Mouse (Mus musculus) retina, adult 2 months (tissue): ENCODE measurements at regions not wholly inside any gene's neighbourhood (a gene's known extent, or its start where the extent isn't known, plus 50 kb on each side); places are given as distances from the start of the nearest gene placed in this dataset.

ENCODE experiments used
- DNase-seq: peaks from one replicate; pipeline ENCODE4 v3.0.0-alpha.2; 2012; ENCODE audit warnings: low read depth, low spot score

DNA sequence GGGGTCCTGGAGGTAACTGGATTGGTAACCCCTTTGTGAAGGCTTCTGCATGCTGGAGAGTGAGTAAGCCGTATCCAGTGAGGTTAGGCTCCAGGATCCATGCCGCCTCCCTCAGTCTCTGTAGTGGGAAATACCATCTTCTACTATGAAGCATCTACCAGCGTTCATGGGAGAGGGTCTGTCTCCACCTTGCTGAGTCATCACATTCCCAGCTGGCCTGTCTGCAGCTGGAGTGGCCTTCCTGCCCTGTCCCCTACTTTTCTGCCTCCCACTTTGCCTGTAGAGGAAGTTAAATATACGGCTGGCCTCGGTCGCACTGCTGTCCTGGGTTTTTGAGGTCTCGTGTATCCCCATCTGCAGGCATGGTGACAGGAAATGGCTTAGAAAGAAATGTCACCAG is 78.0 kb upstream of the Sec14l1 start:
- no peak for DNase-seq

DNA sequence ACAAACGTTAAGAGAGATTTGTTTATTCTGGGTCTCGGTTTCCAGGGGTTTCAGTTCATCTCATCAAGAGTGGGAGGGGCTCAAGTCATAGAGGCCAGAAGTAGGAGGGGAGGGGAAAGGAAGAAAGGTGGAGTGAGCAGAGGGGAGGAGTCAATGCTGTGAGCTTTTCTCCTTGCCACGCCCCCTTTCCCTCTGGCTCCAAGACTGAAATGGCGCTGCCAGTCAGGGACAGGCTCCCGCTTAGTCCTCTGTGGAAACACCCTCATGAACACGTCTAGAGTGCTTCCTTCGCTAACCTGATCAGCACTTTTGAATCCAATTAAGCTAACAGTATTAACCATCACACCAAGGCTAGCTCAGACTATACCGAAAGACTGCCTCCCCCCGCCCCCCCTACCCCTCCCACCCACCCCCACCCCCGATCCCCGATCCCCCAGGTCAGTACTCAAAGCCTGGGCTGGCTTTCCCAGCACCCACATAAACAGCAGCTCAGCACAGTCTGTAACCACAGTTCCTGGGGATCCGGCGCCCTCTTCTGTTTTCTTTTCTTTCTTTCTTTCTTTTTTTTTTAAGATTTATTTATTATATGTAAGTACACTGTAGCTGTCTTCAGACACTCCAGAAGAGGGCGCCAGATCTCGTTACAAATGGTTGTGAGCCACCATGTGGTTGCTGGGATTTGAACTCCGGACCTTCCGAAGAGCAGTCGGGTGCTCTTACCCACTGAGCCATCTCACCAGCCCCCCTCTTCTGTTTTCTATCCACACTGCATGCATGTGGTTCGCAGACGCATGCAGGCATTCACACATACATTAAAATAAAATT is 76.5 kb upstream of the Sec14l1 start:
- DNase-seq, result no peak

DNA sequence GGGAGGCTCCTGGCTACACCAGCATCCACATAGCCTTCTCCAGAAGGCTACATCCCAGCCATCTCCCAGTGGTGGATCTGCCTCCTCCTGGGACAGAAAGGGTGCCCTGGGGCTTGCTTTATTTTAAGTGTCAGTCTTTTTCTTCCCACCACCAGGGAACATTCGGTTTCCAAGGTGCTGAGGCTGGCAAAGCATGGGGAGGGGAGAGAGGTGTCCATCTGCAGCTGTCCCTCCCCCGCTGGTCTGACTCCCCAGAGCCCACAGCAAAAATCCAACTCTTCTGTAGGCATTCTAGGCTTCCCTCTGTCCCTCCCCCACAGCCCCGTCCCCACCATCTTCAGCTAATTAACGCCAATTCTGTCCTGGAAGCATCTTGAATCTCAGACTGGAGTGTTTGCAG is 74.1 kb upstream of the Sec14l1 start:
- DNase-seq, result no peak

DNA sequence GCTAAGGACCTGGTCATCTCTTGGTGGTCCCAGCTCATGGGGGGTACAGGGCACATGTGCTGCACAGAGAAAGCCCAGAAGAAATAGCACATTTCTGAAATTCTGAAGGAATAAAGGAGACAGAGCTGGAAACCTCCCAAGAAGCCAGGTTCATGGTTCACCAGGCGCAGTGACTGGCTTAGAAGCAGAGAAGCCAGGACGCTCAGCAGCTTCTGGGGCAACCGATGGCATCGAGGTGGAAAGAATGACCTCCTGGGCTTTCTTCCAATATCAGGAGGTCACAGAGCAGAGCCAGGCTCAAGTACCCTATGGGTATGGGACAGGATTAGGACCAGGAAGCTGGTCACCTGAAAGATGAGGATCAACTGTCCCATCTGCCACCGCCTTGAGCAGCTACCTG is 72.6 kb upstream of the Sec14l1 start:
- no peak for DNase-seq

DNA sequence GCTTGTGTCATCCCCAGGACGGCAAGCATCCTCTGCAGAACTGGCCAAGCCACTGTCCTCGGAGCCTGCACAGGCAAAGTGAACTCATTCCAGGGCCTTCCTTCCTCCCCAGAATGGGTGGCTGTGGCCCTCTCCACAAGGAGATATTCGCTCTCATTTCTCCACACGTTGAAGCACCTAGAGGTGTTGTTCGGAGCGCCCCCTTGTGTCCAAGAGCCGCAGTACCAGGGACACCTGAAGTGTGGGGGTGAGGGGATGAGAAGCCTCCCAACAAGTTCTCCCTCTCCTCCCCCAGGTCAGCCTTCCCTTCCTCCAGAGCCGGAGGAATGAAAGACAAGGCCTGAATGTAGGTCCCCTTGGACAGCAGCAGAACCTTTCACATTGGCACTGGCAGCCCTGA is 71.4 kb upstream of the Sec14l1 start:
- DNase-seq, result peak; percentile 48

DNA sequence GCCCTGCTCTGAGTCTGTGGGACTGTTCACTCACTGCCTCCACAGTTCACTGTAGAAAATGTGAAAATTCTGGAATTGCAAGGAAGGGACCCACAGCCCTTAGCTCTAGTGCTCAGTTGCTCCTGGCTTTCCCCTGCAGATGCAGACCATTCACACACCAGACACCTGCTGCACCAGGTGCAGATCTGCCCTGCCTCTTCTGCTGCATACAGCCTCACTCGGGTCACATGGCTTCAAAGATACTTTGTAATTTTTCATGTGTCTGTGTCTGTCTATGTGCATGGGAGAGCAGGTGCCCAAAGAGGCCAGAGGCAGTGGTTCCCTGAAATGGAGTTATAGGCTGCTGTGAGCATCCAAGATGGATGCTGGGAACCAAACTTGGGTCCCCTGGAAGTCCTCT is 70.2 kb upstream of the Sec14l1 start:
- no peak for DNase-seq

DNA sequence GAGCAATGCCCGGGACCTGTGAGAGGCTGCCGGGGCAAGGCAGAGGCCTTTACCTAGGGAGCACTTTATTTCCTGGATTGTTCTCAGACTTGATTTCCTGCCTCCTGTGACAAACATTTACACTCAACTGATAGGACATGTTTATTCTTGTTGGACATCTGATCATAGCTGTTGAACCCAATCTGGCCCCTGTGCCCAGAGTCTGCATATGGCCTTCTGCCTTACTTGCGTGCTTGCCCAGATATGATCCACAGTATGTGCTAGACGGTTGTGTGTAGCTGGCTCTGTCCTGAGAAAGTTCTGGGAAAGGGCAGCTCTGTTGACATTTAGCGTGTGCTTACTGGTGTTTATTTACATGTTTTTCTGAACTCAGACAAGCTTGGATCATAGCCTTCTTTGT is 68.3 kb upstream of the Sec14l1 start:
- DNase-seq, result no peak

DNA sequence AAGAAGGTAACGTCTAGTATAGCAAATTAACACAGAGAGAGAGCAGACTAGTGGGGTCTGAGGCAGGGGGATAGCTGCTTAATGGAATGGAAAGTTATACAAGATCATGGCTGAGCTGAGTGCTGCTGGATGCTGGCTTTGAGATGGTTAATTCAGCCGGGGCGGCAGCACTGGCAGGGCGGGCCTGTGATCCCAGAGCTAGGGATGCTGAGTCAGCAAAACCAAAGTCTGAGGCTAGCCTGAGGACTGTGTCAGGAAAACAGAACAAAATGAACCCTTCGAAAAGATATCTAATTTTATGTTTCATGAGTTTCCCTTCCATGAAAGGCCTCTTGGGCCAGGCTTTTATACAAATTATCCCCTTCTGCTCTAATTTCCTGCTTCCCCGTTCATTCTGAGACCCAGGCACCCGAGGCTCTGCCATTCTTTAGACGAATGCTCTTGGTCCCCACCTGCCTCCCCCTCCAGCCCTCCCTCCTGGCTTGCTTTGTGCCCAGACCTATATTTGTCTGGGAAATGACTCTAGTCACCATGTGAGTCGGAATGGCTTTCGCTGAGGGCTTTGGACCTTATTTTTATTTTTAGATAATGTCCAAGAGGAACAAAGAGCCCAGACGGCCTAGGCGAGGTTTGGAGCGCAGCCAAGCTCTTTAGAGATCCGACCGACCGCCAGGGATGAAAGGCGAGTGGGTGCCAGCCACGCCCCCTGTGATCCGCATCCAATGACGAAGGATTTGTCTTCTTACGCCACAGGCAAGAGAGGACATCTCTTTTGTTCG is 67.6 kb upstream of the Sec14l1 start:
- DNase-seq, result no peak

DNA sequence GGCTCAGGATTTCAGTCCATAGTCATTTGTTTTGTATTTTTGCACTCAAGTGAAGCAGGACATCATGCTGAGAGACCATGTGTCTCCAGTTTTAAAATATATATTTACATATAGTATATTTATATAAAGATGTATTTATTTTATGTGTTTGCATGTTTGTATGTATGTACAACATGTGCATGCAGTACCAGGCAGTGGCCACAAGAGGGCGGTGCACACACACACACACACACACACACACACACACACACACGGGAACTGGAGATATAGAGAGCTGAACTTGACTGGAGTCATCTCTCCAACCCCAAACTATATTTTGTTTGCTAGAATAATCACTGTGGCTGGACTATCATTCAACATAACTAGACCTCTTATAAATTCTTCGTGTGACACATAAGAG is 66.1 kb upstream of the Sec14l1 start:
- no peak for DNase-seq

DNA sequence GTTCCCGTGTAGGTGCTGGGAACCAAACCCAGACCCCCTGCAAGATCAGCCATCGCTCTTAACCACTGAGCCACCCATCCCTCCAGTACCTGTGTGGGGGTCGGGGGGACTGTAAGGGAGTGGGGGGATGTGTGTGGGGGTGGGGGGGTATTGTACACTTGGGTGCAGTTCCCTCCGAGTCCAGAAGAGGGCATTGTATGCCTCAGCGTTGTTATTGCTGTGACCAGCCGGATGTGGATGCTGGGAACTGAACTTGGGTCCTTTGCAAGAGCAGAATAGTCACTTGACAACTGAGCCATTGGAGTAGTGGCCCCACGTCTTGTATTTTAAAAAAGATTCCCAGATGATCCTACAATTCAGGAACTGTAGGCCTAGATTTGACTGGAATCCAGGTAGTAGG is 64.2 kb upstream of the Sec14l1 start:
- no peak for DNase-seq

DNA sequence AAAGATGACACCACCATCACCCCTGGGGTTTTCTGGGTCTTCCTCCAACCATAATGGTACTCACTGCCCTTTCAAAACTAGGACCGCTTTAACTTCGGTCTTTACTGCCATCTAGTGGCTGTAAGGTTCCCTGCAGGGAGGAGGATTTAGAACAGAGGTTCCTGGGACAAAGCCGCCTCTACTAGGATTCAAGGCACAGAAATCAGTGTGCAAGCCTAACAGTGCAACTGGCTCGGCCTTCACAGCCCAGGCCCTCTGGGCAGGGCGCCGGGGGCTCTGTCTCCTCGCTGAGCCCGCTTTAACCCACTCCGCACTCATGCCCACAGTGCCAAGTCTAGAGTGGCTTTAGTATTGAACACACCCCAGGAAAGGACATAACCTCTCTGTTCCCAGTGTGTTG is 58.0 kb upstream of the Sec14l1 start:
- peak; percentile 67 for DNase-seq

DNA sequence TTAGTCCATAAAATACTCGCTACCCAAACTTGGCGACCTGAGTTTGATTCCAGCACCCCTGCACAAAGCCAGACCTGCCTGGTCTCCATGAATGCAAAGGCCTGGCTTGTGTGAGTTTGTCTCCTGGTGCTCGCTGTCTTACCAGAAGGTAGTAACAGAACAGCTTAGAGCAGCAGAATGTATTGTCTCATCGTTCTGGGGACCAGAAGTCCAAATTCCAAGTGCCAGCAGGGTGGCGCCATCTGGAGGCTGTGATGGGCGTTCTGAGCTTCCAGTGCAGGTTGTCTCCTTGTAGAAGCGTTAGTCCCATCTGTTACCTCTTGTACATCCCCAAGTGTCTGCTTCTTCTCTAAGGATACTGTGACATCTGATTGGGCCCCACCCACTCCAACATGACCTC is 57.5 kb upstream of the Sec14l1 start:
- DNase-seq, result no peak

DNA sequence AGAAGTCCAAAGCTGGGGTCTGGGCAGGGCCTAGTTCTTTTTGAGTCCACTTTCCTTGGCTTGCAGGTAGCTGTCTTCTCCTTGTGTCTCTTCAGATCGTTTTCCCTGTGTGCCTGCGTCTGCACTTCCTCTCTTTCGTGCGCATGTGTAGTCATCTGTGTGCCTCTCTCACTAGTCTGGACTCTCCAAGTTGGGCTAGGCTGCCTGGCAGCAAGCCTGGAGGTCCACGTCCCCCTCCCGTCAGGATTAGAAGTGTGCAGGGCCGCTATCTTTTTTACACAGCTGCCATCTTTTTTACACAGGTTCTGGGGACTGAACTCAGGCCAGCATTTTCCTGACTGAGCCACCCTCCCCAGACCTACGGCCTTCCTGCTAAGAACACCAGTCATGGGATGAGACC is 55.8 kb upstream of the Sec14l1 start:
- DNase-seq, result no peak

DNA sequence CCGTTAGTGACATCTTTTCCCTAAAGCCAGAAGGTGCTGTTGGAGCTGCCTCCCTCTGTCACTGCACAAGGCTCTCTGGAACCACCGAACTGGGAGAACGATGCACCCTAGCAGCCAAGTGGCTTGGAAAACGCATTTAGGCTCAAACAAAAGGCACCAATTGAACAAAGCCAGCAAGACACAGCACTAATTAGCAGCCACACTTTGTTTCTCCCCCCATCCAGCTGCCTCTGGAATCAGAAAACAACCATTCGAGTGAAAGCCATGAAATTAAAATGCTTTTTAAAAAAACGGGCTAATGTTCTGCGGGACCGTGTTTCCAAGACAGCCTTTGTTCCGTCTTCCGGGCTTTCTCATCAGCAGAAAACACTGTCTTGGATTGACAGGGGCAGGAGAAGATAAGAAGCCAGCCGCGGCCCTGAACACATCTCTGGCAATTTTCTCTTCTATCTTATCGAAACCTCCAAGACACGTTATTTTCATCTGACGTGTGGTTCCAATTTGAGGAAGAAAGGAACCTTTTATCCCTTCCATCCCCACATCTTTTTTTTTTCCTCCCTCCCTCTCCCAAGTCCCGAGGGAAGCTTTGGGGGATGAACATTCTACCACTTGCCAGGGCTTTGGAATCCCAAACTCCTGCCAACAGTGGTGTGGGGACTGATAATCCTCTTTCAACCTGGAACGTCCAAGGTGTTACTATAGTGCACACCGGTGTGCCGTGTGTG is 54.8 kb upstream of the Sec14l1 start:
- DNase-seq, result no peak

DNA sequence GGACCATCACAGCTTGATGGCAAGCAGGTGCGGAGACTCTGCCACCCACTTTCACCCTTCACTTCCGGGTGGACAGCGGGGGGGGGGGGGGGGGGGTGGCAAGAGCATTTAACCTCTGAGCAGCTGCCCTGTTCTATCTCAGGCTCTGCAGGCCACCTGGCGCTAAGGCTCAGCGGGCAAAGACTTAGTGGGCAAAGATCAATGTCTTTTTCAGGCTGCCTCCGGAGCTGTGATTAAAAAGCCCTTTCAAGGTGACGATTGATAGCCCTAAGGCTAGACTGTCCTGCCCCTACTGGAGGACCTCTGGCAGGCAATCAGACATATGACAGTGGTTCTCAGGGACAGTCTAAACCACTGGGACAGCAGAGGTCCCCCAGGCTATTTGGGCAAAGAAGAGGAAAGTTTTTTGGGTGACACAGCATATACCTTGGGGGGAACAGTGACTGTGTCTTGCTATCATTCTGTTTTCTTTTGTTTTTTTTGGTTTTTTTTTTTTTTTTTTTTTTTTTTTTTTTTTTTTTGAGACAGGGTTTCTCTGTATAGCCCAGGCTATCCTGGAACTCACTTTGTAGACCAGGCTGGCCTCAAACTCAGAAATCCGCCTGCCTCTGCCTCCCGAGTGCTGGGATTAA is 54.1 kb upstream of the Sec14l1 start:
- no peak for DNase-seq

DNA sequence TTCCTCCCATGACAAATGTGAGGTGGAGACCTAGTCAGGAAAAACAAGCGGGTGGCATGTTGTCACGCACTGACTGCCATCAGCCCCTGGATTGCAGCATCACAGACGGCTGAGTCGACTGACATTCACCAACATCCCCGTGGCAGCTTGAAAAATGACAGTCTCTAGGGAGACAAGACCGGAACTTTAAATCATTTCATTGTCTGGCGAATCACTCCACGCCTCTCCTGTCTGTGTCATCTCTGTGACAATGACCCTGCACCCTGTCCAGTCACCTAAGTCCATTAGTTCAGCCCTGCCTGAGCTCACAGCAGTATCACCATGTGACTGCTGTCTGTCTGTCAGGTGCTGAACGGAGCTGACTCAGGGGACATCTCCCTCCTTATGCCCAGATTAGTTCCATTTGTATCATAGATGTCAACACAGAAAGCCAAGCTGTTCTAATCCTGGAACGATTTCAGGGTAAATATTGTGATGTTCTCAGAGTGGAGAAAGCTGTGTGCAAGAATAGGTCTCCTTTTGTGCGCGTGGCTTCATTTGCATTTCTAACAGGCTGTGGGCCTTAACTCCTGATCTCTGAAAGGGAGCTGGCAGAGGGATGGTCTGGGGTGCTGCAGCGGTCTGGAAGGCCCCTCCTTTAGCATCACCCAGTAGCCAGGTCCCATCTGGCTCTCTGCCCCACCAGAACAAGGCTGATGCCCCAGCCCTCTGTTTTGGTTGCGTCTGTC is 52.0 kb upstream of the Sec14l1 start:
- no peak for DNase-seq
